Mouse (Mus musculus) stomach, embryonic 14.5 days (tissue): ENCODE data around the gene Dazap1. TPM values are rescaled to one million over a fixed set of nuclear protein-coding genes. Genes with fewer than 3 reads are reported as not detected.

Experiments used
- ATAC-seq: fragments of 200-750 bp; cut with Nextera tagmentation; 2 replicates; pipeline ENCODE4 v1.8.0; 2017; ENCODE audit warnings: low read depth, moderate TSS enrichment; ENCODE audit not compliant: insufficient number of reproducible peaks, insufficient read depth, low FRiP score
- H3K27ac ChIP-seq: fragments of 300-500 bp; sonication (generic); 2 replicates; pipeline ENCODE4 v1.5.1; 2014; ENCODE audit warnings: mild to moderate bottlenecking, low read length, moderate library complexity, mixed read lengths
- H3K27me3 ChIP-seq: fragments of 300-500 bp; sonication (generic); 2 replicates; pipeline ENCODE4 v1.6.1; 2014; ENCODE audit warnings: low read length, control low read depth, mixed read lengths; ENCODE audit not compliant: control insufficient read depth, insufficient read depth
- H3K36me3 ChIP-seq: fragments of 300-500 bp; sonication (generic); 2 replicates; pipeline ENCODE4 v1.6.1; 2014; ENCODE audit warnings: mild to moderate bottlenecking, control low read depth, low read length, moderate library complexity, mixed read lengths; ENCODE audit not compliant: control insufficient read depth, insufficient read depth
- H3K4me1 ChIP-seq: fragments of 300-500 bp; sonication (generic); 2 replicates; pipeline ENCODE4 v1.6.1; 2014; ENCODE audit warnings: low read length, control low read depth, mixed read lengths; ENCODE audit not compliant: control insufficient read depth, insufficient read depth
- H3K4me2 ChIP-seq: fragments of 300-500 bp; sonication (generic); replicated peaks from 2 replicates; pipeline ENCODE4 v1.6.1; 2014; ENCODE audit warnings: low read depth, low read length, control low read depth
- H3K4me3 ChIP-seq: fragments of 300-500 bp; sonication (generic); 2 replicates; pipeline ENCODE4 v1.5.1; 2014; ENCODE audit warnings: low read depth, low read length, control low read depth
- H3K9ac ChIP-seq: fragments of 300-500 bp; sonication (generic); replicated peaks from 2 replicates; pipeline ENCODE4 v1.6.1; 2014; ENCODE audit warnings: low read depth, mild to moderate bottlenecking, control low read depth, low read length, moderate library complexity, mixed read lengths
- H3K9me3 ChIP-seq: fragments of 300-500 bp; sonication (generic); 2 replicates; pipeline ENCODE4 v1.6.1; 2016; ENCODE audit warnings: low read depth, low read length, control low read depth; ENCODE audit not compliant: control insufficient read depth
- WGBS: fragments of 180-500 bp; shearing (Covaris S2); extraction: QIAGEN DNeasy Blood & Tissue Kit; methylation state at CpG from one replicate; pipeline ENCODE4 v1.1.7; 2014; 5-methylcytosine and 5-hydroxymethylcytosine counted together
- polyA plus RNA-seq: library from polyadenylated mRNA; unstranded; fragments of >200 nt; fragmentation: Nextera tagmentation; extraction: Ambion mirVana; gene quantifications from 2 replicates; pipeline ENCODE4 v1.2.1, GENCODE M21; 2014

Dazap1 gene
- polyA plus RNA-seq, 1 experiment from 2014 or later, result 51.3 TPM

- 81% methylated on average over 20 of the region's 20 CpGs for WGBS
- H3K9me3 ChIP-seq, result no peaks in the 10 kb centered on the region
- H3K4me2 ChIP-seq, result no peak overlapping the region
- H3K4me3 ChIP-seq, result no peak overlapping the region
- no peak for ATAC-seq
- no peak overlapping the region for H3K9ac ChIP-seq
- H3K4me1 ChIP-seq, result no peaks in the 10 kb centered on the region
- peaks cover 88% of the 10 kb centered on the region for H3K36me3 ChIP-seq
- H3K27ac ChIP-seq, result peak overlapping the region; percentile 28; the same call in 1 of the 2 replicates
- H3K27me3 ChIP-seq, result no peaks in the 10 kb centered on the region
Measured at GRCm38 (mm10) chr10:80282481-80283441, 21.5 kb downstream of the Dazap1 start.

- no peak overlapping the region for H3K4me3 ChIP-seq
- H3K4me2 ChIP-seq, result no peak overlapping the region
- H3K9ac ChIP-seq, result no peak overlapping the region
- no peak for ATAC-seq
- 80% methylated on average over 15 of the region's 15 CpGs for WGBS
- H3K27ac ChIP-seq, result no peak overlapping the region
- no peaks in the 10 kb centered on the region for H3K4me1 ChIP-seq
- no peaks in the 10 kb centered on the region for H3K9me3 ChIP-seq
- H3K36me3 ChIP-seq, result peaks cover 77% of the 10 kb centered on the region
- H3K27me3 ChIP-seq, result no peaks in the 10 kb centered on the region
Measured at GRCm38 (mm10) chr10:80285222-80286070, 24.2 kb downstream of the Dazap1 start.

GRCm38 (mm10) chr10:80288097-80288496 is 26.8 kb downstream of the Dazap1 start:
- ATAC-seq, result no peak
- Histone ChIP-seq H3K4me3 (no peak overlapping the region), H3K9ac (no peak overlapping the region), H3K4me2 (no peak overlapping the region), H3K4me1 (no peaks in the 10 kb centered on the region), H3K27me3 (no peaks in the 10 kb centered on the region), H3K36me3 (peaks cover 53% of the 10 kb centered on the region), H3K27ac (no peak overlapping the region), H3K9me3 (no peaks in the 10 kb centered on the region)
- WGBS, result 85% methylated on average over 12 of the region's 12 CpGs

DNA sequence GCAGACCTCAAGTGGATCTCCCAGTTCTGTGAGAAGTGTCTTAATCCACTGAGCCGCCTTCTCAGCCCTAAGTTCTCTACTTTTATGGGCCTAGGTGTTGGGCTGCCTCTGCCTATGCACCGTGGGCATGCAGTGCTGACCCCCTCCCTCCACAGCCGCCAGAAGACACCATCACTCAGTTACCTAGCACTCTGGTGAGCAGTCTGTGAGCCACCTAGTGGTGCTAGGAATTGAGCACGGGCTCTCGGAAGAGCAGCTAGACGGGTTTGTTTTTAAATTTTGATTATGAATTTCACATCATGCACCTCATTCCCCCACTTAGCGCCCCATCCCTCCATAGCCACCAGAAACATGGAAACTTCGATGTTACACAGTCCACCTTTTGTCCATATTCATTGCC is 27.4 kb downstream of the Dazap1 start:
- no peak overlapping the region for H3K9ac ChIP-seq
- ATAC-seq, result no peak
- no peaks in the 10 kb centered on the region for H3K27me3 ChIP-seq
- no peak overlapping the region for H3K27ac ChIP-seq
- 67% methylated on average over 8 of the region's 8 CpGs for WGBS
- no peak overlapping the region for H3K4me3 ChIP-seq
- no peaks in the 10 kb centered on the region for H3K9me3 ChIP-seq
- peaks cover 47% of the 10 kb centered on the region for H3K36me3 ChIP-seq
- 0 out of 2 replicates have a peak, but pooled peaks cover 2% of the 10 kb centered on the region for H3K4me1 ChIP-seq
- H3K4me2 ChIP-seq, result no peak overlapping the region

GRCm38 (mm10) chr10:80292251-80293146 is 31.2 kb downstream of the Dazap1 start, which contains the start of gene Rps15:
Gene Rps15 (plus strand): TSS chr10:80292453.
- no peaks in the 10 kb centered on the region for H3K9me3 ChIP-seq
- WGBS, result under 1% methylated on average over 72 of the region's 72 CpGs
- H3K4me1 ChIP-seq, result peaks cover 13% of the 10 kb centered on the region; the same call in 1 of the 2 replicates

DNA sequence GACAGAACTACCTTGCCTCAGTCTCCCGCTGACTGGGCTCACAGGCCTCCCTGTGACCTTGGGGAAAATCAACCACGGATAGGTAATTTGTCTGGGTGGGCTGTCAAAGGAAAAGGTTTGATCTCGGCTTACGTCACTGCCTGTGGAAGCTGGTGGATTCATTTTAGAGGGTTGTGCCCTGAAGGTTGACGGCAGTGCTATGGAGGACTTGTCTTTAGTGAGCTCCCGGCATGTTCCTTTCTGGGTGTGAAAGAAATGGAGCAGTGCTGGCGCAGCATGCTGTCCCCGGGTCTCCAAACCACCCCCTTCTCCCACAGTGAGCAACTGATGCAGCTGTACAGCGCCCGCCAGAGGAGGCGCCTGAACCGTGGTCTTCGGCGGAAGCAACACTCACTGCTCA is 32.0 kb downstream of the Dazap1 start:
- no peak for ATAC-seq
- Histone ChIP-seq H3K9me3 (no peaks in the 10 kb centered on the region), H3K27ac (no peak overlapping the region; the same call in 1 of the 2 replicates), H3K4me2 (peak overlapping the region; percentile 96), H3K36me3 (peaks cover 22% of the 10 kb centered on the region), H3K4me3 (peak overlapping the region; percentile 95), H3K9ac (peak overlapping the region; percentile 98), H3K4me1 (peaks cover 13% of the 10 kb centered on the region; the same call in 1 of the 2 replicates), H3K27me3 (peaks cover 2% of the 10 kb centered on the region; the same call in 1 of the 2 replicates)
- 22% methylated on average over 14 of the region's 14 CpGs for WGBS

More at GRCm38 (mm10) chr10:80292251-80293146, 31.2 kb downstream of the Dazap1 start, which contains the start of gene Rps15:
- peak; percentile 89 for ATAC-seq
- Histone ChIP-seq H3K27ac (peak within 1 kb of the TSS; percentile 93), H3K9ac (peak within 1 kb of the TSS; percentile 98), H3K36me3 (peaks cover 28% of the 10 kb centered on the region), H3K4me2 (peak within 1 kb of the TSS; percentile 96), H3K27me3 (no peaks in the 10 kb centered on the region), H3K4me3 (peak within 1 kb of the TSS; percentile 95)

DNA sequence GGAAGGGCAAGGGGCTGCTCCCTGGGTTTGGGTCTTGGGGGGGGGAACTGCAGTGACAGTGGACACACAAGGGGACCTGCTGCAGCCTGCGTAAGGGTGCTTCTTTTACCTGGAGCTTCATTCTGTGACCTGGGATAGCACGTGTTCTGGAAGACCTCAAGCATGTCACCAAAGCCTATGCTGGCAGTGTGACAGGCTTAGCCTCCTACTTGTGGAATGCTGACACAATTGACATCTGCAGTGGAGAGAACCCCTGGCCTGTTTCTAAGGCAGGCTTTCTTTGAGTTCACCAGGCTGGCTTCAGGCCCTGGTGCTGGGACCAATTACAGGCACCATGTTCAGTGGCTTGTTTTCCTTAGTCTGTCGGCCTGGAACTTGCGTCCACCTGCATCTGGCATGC is 33.0 kb downstream of the Dazap1 start:
- 76% methylated on average over 4 of the region's 4 CpGs for WGBS
- H3K4me3 ChIP-seq, result no peak overlapping the region

More for the DNA sequence above, 33.0 kb downstream of the Dazap1 start:
- H3K4me1 ChIP-seq, result peaks cover 13% of the 10 kb centered on the region; the same call in 1 of the 2 replicates
- peaks cover 12% of the 10 kb centered on the region for H3K27me3 ChIP-seq
- H3K9me3 ChIP-seq, result no peaks in the 10 kb centered on the region
- no peak overlapping the region for H3K4me2 ChIP-seq
- H3K9ac ChIP-seq, result no peak overlapping the region
- ATAC-seq, result no peak
- no peak overlapping the region for H3K27ac ChIP-seq
- peaks cover 13% of the 10 kb centered on the region for H3K36me3 ChIP-seq
